Mouse (Mus musculus): ENCODE measurements at regions not wholly inside any gene's neighbourhood (a gene's known extent, or its start where the extent isn't known, plus 50 kb on each side); places are given as distances from the start of the nearest gene placed in this dataset.

DNA sequence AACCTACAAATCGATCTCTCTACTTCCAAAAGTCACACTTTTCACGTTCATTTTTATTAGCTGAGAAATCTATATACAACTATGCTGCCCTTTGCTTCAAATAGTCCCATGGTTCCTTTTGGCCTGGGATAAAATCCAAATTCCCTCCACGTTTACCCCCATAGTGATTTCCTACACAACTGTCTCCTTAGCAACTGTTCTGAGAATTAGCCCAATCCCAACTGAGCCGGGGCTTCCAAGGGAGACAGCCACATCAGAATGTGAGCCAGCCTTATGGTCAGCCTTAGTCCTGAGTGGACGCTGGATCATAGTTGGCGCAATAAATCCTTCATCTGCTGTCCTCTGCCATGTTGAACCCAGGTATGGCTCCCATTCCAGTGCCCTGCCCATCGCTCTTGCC is 77.3 kb downstream of the Sox9 start:
- TF ChIP-seq POLR2A (IDR thresholded peaks at IDR 0.05; ENCODE audit: low read depth, low read length) (no peak), CTCF (IDR thresholded peaks at IDR 0.05; ENCODE audit: borderline replicate concordance, insufficient read depth, low read length) (no peak)

Measured in embryonic fibroblast, embryonic 13.5 days (primary cell).